Mouse (Mus musculus) macrophage (primary cell): ENCODE data around the gene Olfr1295. TPM values are rescaled to one million over a fixed set of nuclear protein-coding genes. Genes with fewer than 3 reads are reported as not detected.

ENCODE experiments used
- H3K27ac ChIP-seq: fragments of 350-480 bp; formaldehyde crosslinking; 2 replicates; pipeline ENCODE4 v1.9.0; 2021
- H3K36me3 ChIP-seq: fragments of 350-480 bp; formaldehyde crosslinking; 2 replicates; pipeline ENCODE4 v1.9.0; 2021; ENCODE audit errors: inconsistent target
- H3K4me3 ChIP-seq: fragments of 350-480 bp; formaldehyde crosslinking; 2 replicates; pipeline ENCODE4 v1.9.0; 2021; ENCODE audit errors: inconsistent target
- H3K79me2 ChIP-seq: fragments of 350-480 bp; formaldehyde crosslinking; 2 replicates; pipeline ENCODE4 v1.9.0; 2021; ENCODE audit errors: inconsistent target
- WGBS: methylation state at CpG from one replicate; pipeline ENCODE4 v1.1.7; 2026; ENCODE audit warnings: inconsistent platforms; ENCODE audit not compliant: missing documents; 5-methylcytosine and 5-hydroxymethylcytosine counted together
- polyA plus RNA-seq: library from polyadenylated mRNA; stranded (reverse); fragments of 250-400 nt; gene quantifications from 3 replicates; pipeline ENCODE4 v1.2.4, GENCODE M21; 2018; ENCODE audit warnings: inconsistent platforms
- total RNA-seq, 78 experiments: library from RNA; depleted of rRNA; stranded (reverse); fragments of 250-400 nt; gene quantifications; 1 replicate in 9 of 78; 2 replicates in 24 of 78; 3 replicates in 43 of 78; 4 replicates in 2 of 78; pipeline ENCODE4 v1.2.4; 2018; ENCODE audit warnings: inconsistent platforms in 56 of 78

Olfr1295 gene
- not detected for total RNA-seq (2018; cell fraction: chromatin; rRNA removed)
- total RNA-seq (2018; cell fraction: cytosol; rRNA removed): not detected
- not detected for total RNA-seq (2018; cell fraction: nucleus; rRNA removed)
- polyA plus RNA-seq: not detected in 3 replicates

DNA sequence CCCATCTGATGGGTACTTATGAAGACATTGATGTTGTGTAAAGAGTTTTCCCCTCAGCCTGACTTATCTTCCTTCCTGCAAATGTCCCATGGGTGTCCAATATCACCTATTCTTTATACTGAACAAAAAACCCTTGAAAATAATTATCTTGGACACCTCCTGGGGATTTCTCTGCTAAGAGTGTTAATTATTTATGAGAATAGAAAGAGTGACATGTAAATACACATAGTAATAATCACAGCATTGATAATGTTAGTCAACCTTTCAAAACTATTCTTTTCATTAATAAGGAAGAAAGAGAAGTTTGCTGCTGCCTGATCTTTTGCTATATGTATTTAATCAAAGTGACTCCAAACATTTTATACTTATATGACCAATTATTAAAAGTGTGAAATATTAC is at the start of gene Olfr1295:
Gene Olfr1295, minus strand, starts transcription at position 101 of the 400 bp plus-strand sequence.
- no peaks in the 10 kb centered on the region for H3K79me2 ChIP-seq
- H3K4me3 ChIP-seq: no peak within 1 kb of the TSS
- no peak within 1 kb of the TSS for H3K27ac ChIP-seq
- no peaks in the 10 kb centered on the region for H3K36me3 ChIP-seq

DNA sequence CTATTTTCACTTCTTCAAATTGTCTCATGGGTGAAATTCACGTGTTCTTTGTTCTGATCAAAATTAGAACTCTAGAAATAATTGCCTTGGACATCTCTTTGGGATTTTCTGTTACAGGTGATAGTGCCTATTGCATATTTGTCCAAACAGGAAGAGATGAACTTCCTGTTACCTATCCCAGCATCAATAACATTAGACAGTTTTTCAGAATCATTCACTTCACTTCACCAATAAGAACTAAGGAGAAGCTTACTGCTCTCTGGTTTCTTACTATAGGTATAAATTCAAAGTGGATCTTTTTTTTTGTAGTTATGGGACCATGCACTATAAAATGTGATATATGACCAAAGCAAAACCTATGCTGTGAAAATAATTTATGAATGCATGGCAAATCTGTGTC is 29.3 kb downstream of the Olfr1295 start, which contains the start of gene Olfr1294:
Gene Olfr1294, minus strand, starts transcription at position 101 of the 400 bp plus-strand sequence.
- no peaks in the 10 kb centered on the region for H3K36me3 ChIP-seq
- H3K79me2 ChIP-seq: no peaks in the 10 kb centered on the region
- WGBS: 56% methylated on average over 1 of the region's 1 CpGs
- H3K27ac ChIP-seq: no peak within 1 kb of the TSS
- H3K4me3 ChIP-seq: no peak within 1 kb of the TSS

DNA sequence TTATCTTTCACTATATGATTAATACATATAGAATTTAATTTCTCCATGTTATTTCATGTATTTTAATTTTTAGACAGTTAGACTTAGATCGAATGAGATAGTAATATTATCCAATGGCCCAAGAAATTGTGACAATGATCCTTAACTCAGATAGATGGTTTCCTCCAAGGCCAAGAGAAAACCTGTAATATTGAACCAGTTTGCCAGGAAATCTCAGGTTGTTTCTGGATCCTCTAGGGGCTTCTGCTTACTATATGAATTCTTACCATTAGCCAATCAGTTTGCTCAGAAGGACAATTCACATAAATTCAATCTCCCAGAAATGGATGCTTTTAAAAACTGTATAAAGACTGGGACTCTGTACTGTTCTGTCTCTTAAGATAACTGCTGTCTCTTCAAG is 44.6 kb downstream of the Olfr1295 start, which contains the start of gene Olfr1293-ps:
Gene Olfr1293-ps, plus strand, starts transcription at position 301 of the 400 bp plus-strand sequence.
- WGBS: 80% methylated on average over 1 of the region's 1 CpGs
- Histone ChIP-seq H3K27ac (no peak within 1 kb of the TSS), H3K4me3 (no peak within 1 kb of the TSS), H3K79me2 (no peaks in the 10 kb centered on the region), H3K36me3 (no peaks in the 10 kb centered on the region)

DNA sequence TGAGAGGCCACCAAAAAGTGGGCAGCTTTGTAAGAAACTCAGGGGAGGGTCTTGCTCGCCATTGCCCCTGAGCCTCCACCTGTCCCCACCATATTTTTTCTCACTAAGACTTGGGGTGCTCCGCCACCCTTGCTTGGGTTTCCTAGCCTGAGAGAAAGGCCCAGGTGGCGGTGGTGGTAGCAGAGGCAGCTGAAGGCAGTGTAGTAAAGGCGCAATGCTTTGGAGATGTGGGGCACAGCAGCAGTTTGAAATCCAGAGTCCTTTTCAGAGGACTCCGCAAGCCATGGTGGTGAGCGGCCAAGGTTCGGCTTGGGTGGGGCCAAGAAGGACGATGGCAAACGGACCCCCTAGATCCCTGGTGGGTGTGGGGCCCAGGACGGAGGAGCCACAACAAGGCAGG is 52.0 kb downstream of the Olfr1295 start:
- Histone ChIP-seq H3K4me3 (no peak overlapping the region), H3K27ac (no peak overlapping the region), H3K36me3 (no peaks in the 10 kb centered on the region), H3K79me2 (no peaks in the 10 kb centered on the region)
- WGBS: 87% methylated on average over 10 of the region's 10 CpGs

Other genes starting within 250 kb of the Olfr1295 start
- gene Olfr1281, start 243.2 kb downstream of the Olfr1295 start, polyA plus RNA-seq: not detected in 3 replicates
- gene Olfr1282, start 233.6 kb downstream of the Olfr1295 start, polyA plus RNA-seq: not detected in 3 replicates
- not detected in 3 replicates for gene Olfr1283, start 202.9 kb downstream of the Olfr1295 start, polyA plus RNA-seq
- not detected in 3 replicates for gene Olfr1284, start 194.2 kb downstream of the Olfr1295 start, polyA plus RNA-seq
- not detected in 3 replicates for gene Olfr1286, start 146.6 kb downstream of the Olfr1295 start, polyA plus RNA-seq
- not detected in 3 replicates for gene Olfr1287, start 120.5 kb downstream of the Olfr1295 start, polyA plus RNA-seq
- not detected in 3 replicates for gene Olfr1288, start 95.6 kb downstream of the Olfr1295 start, polyA plus RNA-seq
- not detected in 3 replicates for gene Olfr1289, start 88.9 kb downstream of the Olfr1295 start, polyA plus RNA-seq
- not detected in 3 replicates for gene Olfr1290, start 75.9 kb downstream of the Olfr1295 start, polyA plus RNA-seq
- gene Olfr1291-ps1, start 72.5 kb downstream of the Olfr1295 start, polyA plus RNA-seq: not detected in 3 replicates
- not detected in 3 replicates for gene Olfr1293-ps, start 44.5 kb downstream of the Olfr1295 start, polyA plus RNA-seq
- gene Olfr1294, start 29.4 kb downstream of the Olfr1295 start, polyA plus RNA-seq: not detected in 3 replicates
- gene Olfr1297, start 56.8 kb upstream of the Olfr1295 start, polyA plus RNA-seq: not detected in 3 replicates
- not detected in 3 replicates for gene Olfr1298, start 79.5 kb upstream of the Olfr1295 start, polyA plus RNA-seq
- not detected in 3 replicates for gene Olfr1299, start 91.7 kb upstream of the Olfr1295 start, polyA plus RNA-seq
- not detected in 3 replicates for gene Olfr1301, start 181.3 kb upstream of the Olfr1295 start, polyA plus RNA-seq
- not detected in 3 replicates for gene Olfr1302, start 207.7 kb upstream of the Olfr1295 start, polyA plus RNA-seq